Mouse (Mus musculus) thymus, postnatal 36 days (tissue): ENCODE measurements around the gene Mzt1.

Source experiments
- DNase-seq, 2 experiments: peaks; one replicate each; pipeline ENCODE4 v3.0.0; 2022; ENCODE audit warnings: mixed read lengths in 2 of 2

Gene Mzt1

DNA sequence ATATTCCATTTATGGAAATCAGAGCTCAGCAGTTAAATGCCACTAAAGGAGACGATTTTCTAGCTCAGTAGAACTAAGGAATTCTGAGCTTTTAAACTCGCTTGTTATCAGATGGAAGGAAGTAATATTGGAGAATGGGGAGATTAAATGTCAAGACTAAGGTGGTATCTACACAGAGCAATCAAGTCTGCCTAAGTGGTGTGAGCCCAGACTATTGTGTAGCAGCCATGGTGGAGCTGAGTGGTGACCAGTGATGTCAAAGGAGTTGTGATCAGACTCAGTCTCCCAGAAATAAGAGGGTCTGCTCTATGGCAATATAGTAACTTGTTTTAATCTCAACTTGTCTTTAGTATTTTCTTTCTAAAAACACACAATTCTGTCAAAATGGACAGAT is 35.0 kb downstream of the Mzt1 start:
- DNase-seq: no peak

DNA sequence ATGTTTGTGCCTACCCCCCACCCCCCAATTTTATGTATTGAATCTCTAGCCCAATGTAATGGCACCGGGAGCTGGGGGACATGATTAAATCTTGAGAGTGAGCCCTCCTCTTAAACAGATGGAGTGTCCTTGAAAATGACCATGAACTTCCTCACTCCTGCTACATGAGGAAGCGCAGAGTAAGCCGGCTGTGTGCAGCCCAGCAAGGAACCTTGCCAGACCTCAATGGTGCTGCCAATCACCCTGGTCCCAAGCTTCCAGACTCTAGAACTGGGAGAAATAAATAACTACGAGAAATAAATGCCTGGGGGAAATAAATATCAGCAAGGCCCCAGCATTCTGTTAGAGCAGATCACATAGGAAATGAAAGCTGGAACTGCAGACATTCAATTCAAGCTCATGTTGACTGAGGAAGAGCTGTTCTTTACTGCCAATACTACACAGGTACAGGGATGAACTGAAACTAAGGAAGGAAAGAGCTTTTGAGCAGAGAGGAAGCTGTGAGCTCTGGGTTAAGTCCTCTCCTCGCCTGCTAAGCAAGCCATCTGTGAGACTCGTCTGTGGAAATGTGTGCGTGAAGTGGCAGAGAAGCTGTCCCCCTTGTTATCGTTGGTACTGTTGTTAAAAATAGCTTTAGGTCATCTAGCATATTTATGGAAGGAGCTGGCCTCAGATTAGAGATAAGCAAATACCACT is 35.6 kb downstream of the Mzt1 start:
- DNase-seq: no peak

DNA sequence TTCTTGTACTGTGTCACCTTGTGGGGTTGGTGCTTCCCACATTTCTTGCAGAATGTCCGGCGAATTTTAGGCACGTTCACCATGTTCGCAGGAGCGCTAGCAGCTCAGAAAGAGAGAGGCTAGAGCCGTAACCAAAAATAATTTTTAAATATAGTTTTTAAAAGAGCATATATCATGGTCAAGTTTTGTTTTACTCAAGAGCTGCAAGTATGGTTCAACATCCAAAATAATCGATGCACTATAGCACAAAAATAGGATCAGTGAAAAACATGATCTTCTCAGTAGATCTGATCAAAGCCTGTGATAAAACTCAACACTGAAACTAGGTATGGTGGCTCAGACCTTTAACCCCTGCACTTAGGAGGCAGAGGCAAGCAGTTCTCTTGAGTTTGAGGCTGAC is 51.7 kb downstream of the Mzt1 start, which contains the start of gene Rpl36a-ps1:
Rpl36a-ps1 (minus strand) TSS at position 101 of the 400 bp plus-strand sequence.
- DNase-seq: no peak

DNA sequence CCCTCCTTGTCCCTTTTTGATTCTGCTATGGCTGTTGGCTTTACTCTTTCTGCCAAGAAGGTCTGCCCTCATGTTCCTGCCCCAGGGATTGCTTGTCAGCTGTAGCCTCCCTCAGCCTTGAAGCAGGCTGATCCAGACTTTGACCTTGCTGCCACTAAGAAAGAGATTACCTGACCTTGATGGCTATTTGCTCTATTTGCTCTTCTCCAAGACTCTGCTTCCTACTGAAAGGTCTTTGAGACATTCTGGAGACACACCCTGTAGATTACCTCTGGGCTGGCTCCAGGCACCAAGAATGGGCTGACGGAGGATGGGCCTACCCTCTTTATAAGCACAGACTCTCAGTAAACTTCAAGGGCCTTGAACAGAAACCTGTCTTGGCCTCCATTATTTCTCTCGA is 53.5 kb downstream of the Mzt1 start:
- DNase-seq: no peak

DNA sequence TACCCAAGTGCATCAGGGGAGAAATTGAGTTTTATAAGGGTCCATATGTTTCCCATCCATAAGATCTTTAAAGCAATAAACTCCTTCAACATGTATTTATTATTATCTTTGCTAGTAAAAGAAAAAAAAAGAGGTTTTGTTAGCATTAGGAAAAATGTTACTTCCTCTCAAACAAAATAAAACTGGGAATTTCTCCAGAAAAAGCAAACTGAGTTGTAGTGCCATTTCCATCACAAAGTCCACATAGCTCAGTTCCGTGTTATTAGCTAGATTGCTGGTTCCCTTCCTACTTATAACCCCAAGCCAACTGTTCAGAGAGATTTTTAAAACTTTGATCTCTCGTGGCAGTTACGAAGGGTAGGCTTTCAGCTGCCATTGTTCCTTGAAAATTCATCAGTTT is 55.3 kb downstream of the Mzt1 start:
- DNase-seq: no peak

DNA sequence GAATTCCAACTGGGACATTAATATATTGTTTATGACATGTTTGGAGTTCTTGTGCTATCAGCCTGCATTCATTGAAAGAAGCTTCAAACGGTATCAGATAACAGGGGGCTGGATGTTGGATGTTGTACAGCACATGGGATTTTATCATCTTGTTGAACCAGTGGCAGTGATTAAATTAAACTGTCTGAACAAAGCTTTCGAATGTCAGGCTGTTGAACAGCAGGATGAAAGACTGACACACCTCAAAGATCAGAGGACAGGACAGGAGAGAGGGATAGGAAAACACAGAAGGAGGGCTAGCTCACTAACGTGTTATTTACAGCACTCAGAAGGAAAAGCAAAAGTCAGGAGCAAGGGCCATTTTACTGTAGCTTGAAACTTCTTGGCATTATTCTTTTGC is 56.1 kb downstream of the Mzt1 start:
- no peak for DNase-seq
